Mouse (Mus musculus) activated CD4-positive, CD25-positive, alpha-beta regulatory T cell, adult 4 months (primary cell): ENCODE results near the gene Sectm1a. TPM values are rescaled to one million over a fixed set of nuclear protein-coding genes. Genes with fewer than 3 reads are reported as not detected.
"Not testable (repeated sequence)": the region's sequence is repeated elsewhere in the genome, so short reads cannot be mapped to it uniquely, and the experiment has no call there.

ENCODE experiments used
- ATAC-seq: one replicate; pipeline ENCODE4 v1.8.0; 2017
- polyA plus RNA-seq, 2 experiments: library from polyadenylated mRNA; unstranded; fragments of 100-300 nt; shearing (Covaris generic); gene quantifications; one replicate each; pipeline ENCODE4 v1.2.1; 2017

Sectm1a gene
- polyA plus RNA-seq, 2 experiments from 2014 or later = not detected

- ATAC-seq = no peak
These were observed 8.9 kb upstream of the Sectm1a start for GRCm38 (mm10) chr11:121089756-121090546.

- ATAC-seq = no peak
These were observed 8.0 kb upstream of the Sectm1a start for GRCm38 (mm10) chr11:121088997-121089396.

GRCm38 (mm10) chr11:121086296-121086695, 5.3 kb upstream of the Sectm1a start:
- no peak for ATAC-seq

- no peak for ATAC-seq
These were observed 4.2 kb upstream of the Sectm1a start for GRCm38 (mm10) chr11:121085181-121085580.

GRCm38 (mm10) chr11:121082857-121083500, 2.0 kb upstream of the Sectm1a start:
- ATAC-seq = peak; percentile 93

- ATAC-seq = no peak
These were observed 1.2 kb upstream of the Sectm1a start for GRCm38 (mm10) chr11:121082250-121082649.

- no peak for ATAC-seq
These were observed 690 bp downstream of the Sectm1a start for GRCm38 (mm10) chr11:121080330-121080729.

- no peak for ATAC-seq
These were observed 5.4 kb downstream of the Sectm1a start for GRCm38 (mm10) chr11:121075655-121076054.

- ATAC-seq = not testable (repeated sequence)
These were observed 11.4 kb downstream of the Sectm1a start for GRCm38 (mm10) chr11:121069662-121070061.

- no peak for ATAC-seq
These were observed 13.1 kb downstream of the Sectm1a start for GRCm38 (mm10) chr11:121067895-121068294.

- peak; percentile 49 for ATAC-seq
These were observed 16.8 kb downstream of the Sectm1a start for GRCm38 (mm10) chr11:121064197-121064596.

GRCm38 (mm10) chr11:121063379-121063778, 17.6 kb downstream of the Sectm1a start, which contains the start of gene Sectm1b:
Gene Sectm1b (minus strand): TSS chr11:121063569.
- ATAC-seq = no peak

GRCm38 (mm10) chr11:121061615-121062014, 19.4 kb downstream of the Sectm1a start:
- ATAC-seq = no peak

GRCm38 (mm10) chr11:121060401-121061067, 20.5 kb downstream of the Sectm1a start:
- not testable (repeated sequence) for ATAC-seq

GRCm38 (mm10) chr11:121059471-121059870, 21.5 kb downstream of the Sectm1a start:
- no peak for ATAC-seq

- no peak for ATAC-seq
These were observed 22.1 kb downstream of the Sectm1a start for GRCm38 (mm10) chr11:121058956-121059355.

- no peak for ATAC-seq
These were observed 22.9 kb downstream of the Sectm1a start for GRCm38 (mm10) chr11:121058122-121058521.

- no peak for ATAC-seq
These were observed 24.3 kb downstream of the Sectm1a start for GRCm38 (mm10) chr11:121056536-121057236.

GRCm38 (mm10) chr11:121053536-121053935, 27.5 kb downstream of the Sectm1a start:
- ATAC-seq = no peak

GRCm38 (mm10) chr11:121052387-121052786, 28.6 kb downstream of the Sectm1a start:
- no peak for ATAC-seq

GRCm38 (mm10) chr11:121051793-121052192, 29.2 kb downstream of the Sectm1a start:
- ATAC-seq = no peak

- ATAC-seq = no peak
These were observed 31.2 kb downstream of the Sectm1a start for GRCm38 (mm10) chr11:121049840-121050239.
